Mouse (Mus musculus): ENCODE data around the gene Ambra1.

- no peak for TF ChIP-seq POLR2A (IDR thresholded peaks at IDR 0.05; ENCODE audit: borderline replicate concordance, low read depth, low read length)
- no peak for TF ChIP-seq CTCF (IDR thresholded peaks at IDR 0.05; ENCODE audit: low read depth, low read length)
Measured at GRCm38 (mm10) chr2:91811433-91811832, 81.5 kb downstream of the Ambra1 start.
